ENCODE assay signal across 33 mouse cellular contexts in genomic region chr15:13583300-13583699, GRCm38 (mm10).
DNase-seq lines count a peak whose midpoint lies in the region; ATAC-seq and TF ChIP-seq lines count a peak whose summit lies in the region.
"Had no signal": no experiment of that assay in that cellular context is flagged by ENCODE, and none has a peak within 500 bp of the region (broad histone marks: within the 10 kb centered on the region; RNA-seq: fewer than 3 reads in every experiment).

No protein-coding gene starts in this region.

- H3K9ac ChIP-seq in midbrain, embryonic 11.5 days (ENCODE audit: low read length), result no peak overlapping the region
- no peak overlapping the region for H3K9ac ChIP-seq in midbrain, postnatal 0 days (replicated peaks; ENCODE audit: low read length, poor library complexity, severe bottlenecking)
- H3K9ac ChIP-seq: embryonic facial prominence, embryonic 15.5 days; forebrain, embryonic 13.5 days; heart, embryonic 12.5 days; hindbrain, embryonic 15.5 days; liver, embryonic 14.5 days; midbrain, embryonic 12.5 days; neural tube, embryonic 12.5 days; stomach, embryonic 15.5 days had no signal

- H3K36me3 ChIP-seq in midbrain, embryonic 11.5 days (ENCODE audit: control insufficient read depth, insufficient read depth, low read length), result no peaks in the 10 kb centered on the region
- no peaks in the 10 kb centered on the region for H3K36me3 ChIP-seq in midbrain, embryonic 10.5 days
- no peaks in the 10 kb centered on the region for H3K36me3 ChIP-seq in midbrain, postnatal 0 days (ENCODE audit: insufficient read depth, low read length)
- H3K36me3 ChIP-seq: embryonic facial prominence, embryonic 15.5 days; heart, embryonic 12.5 days; hindbrain, embryonic 15.5 days; midbrain, embryonic 12.5 days; neural tube, embryonic 12.5 days; stomach, embryonic 15.5 days had no signal

- peak; percentile 37 for DNase-seq in embryo, embryonic 10.5 days (ENCODE audit: low spot score)
- no peak for DNase-seq in embryo, embryonic 9.5 days (ENCODE audit: extremely low spot score)
- peak; percentile 67 for DNase-seq in midbrain, embryonic 11.5 days (ENCODE audit: low spot score, missing footprints)
- DNase-seq in midbrain, embryonic 10.5 days (ENCODE audit: low spot score), result no peak
- peak; percentile 49 for DNase-seq in mesoderm, embryonic 11.5 days (ENCODE audit: low read depth, low spot score)
- no peak for DNase-seq in midbrain, postnatal 0 days (ENCODE audit: low spot score)
- no peak for DNase-seq in gastrocnemius, postnatal 10 days
- no peak for DNase-seq in lung, postnatal 25 days (ENCODE audit: low spot score)
- DNase-seq: adrenal gland, postnatal 14 days; cerebellum, adult 18-20 months; cerebellum, postnatal 10 days; gastrocnemius, postnatal 36 days; heart, adult 18-20 months; heart, postnatal 4 days; kidney, adult 11 months; kidney, postnatal 4 days; liver; lung, adult 2 months; lung, postnatal 10 days; retina, postnatal 1 day; right cerebral cortex, postnatal 25 days had no signal

- TF ChIP-seq CTCF in midbrain, postnatal 0 days (IDR thresholded peaks at IDR 0.05), result no peak

- 84% methylated on average over 4 of the region's 4 CpGs for WGBS in midbrain, embryonic 11.5 days
- WGBS in midbrain, embryonic 10.5 days, result 86% methylated on average over 4 of the region's 4 CpGs
- 63% methylated on average over 4 of the region's 4 CpGs for WGBS in midbrain, postnatal 0 days

- ATAC-seq in midbrain, embryonic 11.5 days (ENCODE audit: low FRiP score), result no peak
- ATAC-seq in midbrain, postnatal 0 days (ENCODE audit: low FRiP score), result 0 out of 2 replicates have a peak, but pooled peaks have one; percentile 13
- ATAC-seq: forebrain, embryonic 13.5 days; inflammation-experienced regulatory T-cells, adult 6 months; Patski had no signal

- H3K27ac ChIP-seq in midbrain, embryonic 11.5 days (ENCODE audit: low read depth, low read length), result no peak overlapping the region
- no peak overlapping the region for H3K27ac ChIP-seq in midbrain, embryonic 10.5 days (replicated peaks)
- H3K27ac ChIP-seq in midbrain, postnatal 0 days (ENCODE audit: low read depth, low read length), result no peak overlapping the region
- H3K27ac ChIP-seq: embryonic facial prominence, embryonic 15.5 days; forebrain, embryonic 13.5 days; hindbrain, embryonic 15.5 days; kidney, postnatal 0 days; liver, embryonic 14.5 days; midbrain, embryonic 12.5 days; neural tube, embryonic 12.5 days; stomach, embryonic 15.5 days had no signal

- no peaks in the 10 kb centered on the region for H3K4me1 ChIP-seq in midbrain, embryonic 11.5 days (ENCODE audit: control insufficient read depth, insufficient read depth, low read length)
- H3K4me1 ChIP-seq in midbrain, embryonic 10.5 days, result no peaks in the 10 kb centered on the region
- H3K4me1 ChIP-seq in midbrain, postnatal 0 days (ENCODE audit: insufficient read depth, low read length), result no peaks in the 10 kb centered on the region
- H3K4me1 ChIP-seq: embryonic facial prominence, embryonic 15.5 days; forebrain, embryonic 13.5 days; heart, embryonic 12.5 days; hindbrain, embryonic 15.5 days; midbrain, embryonic 12.5 days; neural tube, embryonic 12.5 days; stomach, embryonic 15.5 days had no signal

- H3K4me3 ChIP-seq in midbrain, embryonic 11.5 days (ENCODE audit: low read depth, low read length), result no peak overlapping the region
- no peak overlapping the region for H3K4me3 ChIP-seq in midbrain, embryonic 10.5 days
- H3K4me3 ChIP-seq in midbrain, postnatal 0 days (ENCODE audit: low read depth, low read length), result no peak overlapping the region
- H3K4me3 ChIP-seq: embryonic facial prominence, embryonic 15.5 days; forebrain, embryonic 13.5 days; heart, embryonic 12.5 days; hindbrain, embryonic 15.5 days; midbrain, embryonic 12.5 days; myocyte; neural tube, embryonic 12.5 days; stomach, embryonic 15.5 days had no signal

- H3K9me3 ChIP-seq in midbrain, embryonic 11.5 days (ENCODE audit: control insufficient read depth, low read length), result no peaks in the 10 kb centered on the region
- H3K9me3 ChIP-seq in midbrain, embryonic 10.5 days (replicated peaks), result no peaks in the 10 kb centered on the region
- no peaks in the 10 kb centered on the region for H3K9me3 ChIP-seq in midbrain, postnatal 0 days (ENCODE audit: low read length)
- H3K9me3 ChIP-seq: embryonic facial prominence, embryonic 15.5 days; forebrain, embryonic 13.5 days; heart, embryonic 12.5 days; hindbrain, embryonic 15.5 days; midbrain, embryonic 12.5 days; neural tube, embryonic 12.5 days; stomach, embryonic 15.5 days had no signal

- H3K4me2 ChIP-seq in midbrain, embryonic 11.5 days, result no peak overlapping the region
- no peak overlapping the region for H3K4me2 ChIP-seq in midbrain, postnatal 0 days (ENCODE audit: low read depth, low read length, poor library complexity, severe bottlenecking)
- H3K4me2 ChIP-seq: embryonic facial prominence, embryonic 15.5 days; forebrain, embryonic 13.5 days; heart, embryonic 12.5 days; hindbrain, embryonic 15.5 days; midbrain, embryonic 12.5 days; neural tube, embryonic 12.5 days; stomach, embryonic 15.5 days had no signal

- no peaks in the 10 kb centered on the region for H3K27me3 ChIP-seq in midbrain, embryonic 11.5 days (ENCODE audit: control insufficient read depth, insufficient read depth, low read length)
- no peaks in the 10 kb centered on the region for H3K27me3 ChIP-seq in midbrain, embryonic 10.5 days (ENCODE audit: low read depth, poor library complexity, severe bottlenecking)
- no peaks in the 10 kb centered on the region for H3K27me3 ChIP-seq in midbrain, postnatal 0 days (ENCODE audit: insufficient read depth, low read length)
- H3K27me3 ChIP-seq: embryonic facial prominence, embryonic 15.5 days; forebrain, embryonic 13.5 days; heart, embryonic 12.5 days; hindbrain, embryonic 15.5 days; midbrain, embryonic 12.5 days; neural tube, embryonic 12.5 days; Patski; stomach, embryonic 15.5 days had no signal

Comparison
In these comparisons a context has a peak if more than half of its experiments do, and no peak if none do; other contexts are left out.
1. DNase-seq: peak in embryo, embryonic 10.5 days (single experiment), midbrain, embryonic 11.5 days (single experiment) and mesoderm, embryonic 11.5 days (single experiment); none in embryo, embryonic 9.5 days (single experiment), midbrain, embryonic 10.5 days (single experiment), midbrain, postnatal 0 days (single experiment), gastrocnemius, postnatal 10 days (single experiment) and lung, postnatal 25 days (single experiment).